Mouse (Mus musculus): ENCODE data around the gene Olfr601. TPM values are rescaled to one million over a fixed set of nuclear protein-coding genes. Genes with fewer than 3 reads are reported as not detected.
"Not testable (repeated sequence)": the region's sequence is repeated elsewhere in the genome, so short reads cannot be mapped to it uniquely, and the experiment has no call there.

Olfr601 gene
- not detected in 2 replicates for polyA plus RNA-seq (2016; fragmentation: Nextera tagmentation; extraction: Ambion mirVana)

DNA sequence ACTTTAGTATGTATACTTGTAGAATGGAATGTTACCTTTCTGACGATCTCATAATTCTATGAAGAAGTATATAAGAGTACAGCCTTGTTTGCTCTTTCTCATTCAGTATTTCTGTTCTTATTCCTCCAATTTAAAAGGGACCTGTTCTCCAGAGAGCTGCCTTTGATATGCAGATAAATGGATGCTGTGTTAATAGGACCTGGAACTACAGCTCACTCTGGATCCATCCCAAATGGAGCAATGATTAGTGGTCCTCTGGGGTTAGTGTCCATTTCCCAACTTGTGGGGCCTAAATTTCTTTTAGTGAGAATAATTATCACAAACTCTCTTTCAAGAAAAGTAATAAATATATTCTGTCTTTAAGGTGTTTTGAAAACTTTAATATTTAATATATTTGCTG, at the start of gene Olfr601:
Gene Olfr601, minus strand, starts transcription at position 101 of the 400 bp plus-strand sequence.
- H3K4me3 ChIP-seq = no peak within 1 kb of the TSS
- no peaks in the 10 kb centered on the region for H3K9me3 ChIP-seq (replicated peaks)
- no peak for ATAC-seq
- H3K36me3 ChIP-seq = no peaks in the 10 kb centered on the region
- H3K27ac ChIP-seq = no peak within 1 kb of the TSS
- no peak within 1 kb of the TSS for H3K9ac ChIP-seq
- WGBS (ENCODE audit: insufficient replicate concordance) = 63% methylated on average over 1 of the region's 1 CpGs
- H3K4me2 ChIP-seq = no peak within 1 kb of the TSS
- H3K27me3 ChIP-seq (replicated peaks) = no peaks in the 10 kb centered on the region
- no peaks in the 10 kb centered on the region for H3K4me1 ChIP-seq

DNA sequence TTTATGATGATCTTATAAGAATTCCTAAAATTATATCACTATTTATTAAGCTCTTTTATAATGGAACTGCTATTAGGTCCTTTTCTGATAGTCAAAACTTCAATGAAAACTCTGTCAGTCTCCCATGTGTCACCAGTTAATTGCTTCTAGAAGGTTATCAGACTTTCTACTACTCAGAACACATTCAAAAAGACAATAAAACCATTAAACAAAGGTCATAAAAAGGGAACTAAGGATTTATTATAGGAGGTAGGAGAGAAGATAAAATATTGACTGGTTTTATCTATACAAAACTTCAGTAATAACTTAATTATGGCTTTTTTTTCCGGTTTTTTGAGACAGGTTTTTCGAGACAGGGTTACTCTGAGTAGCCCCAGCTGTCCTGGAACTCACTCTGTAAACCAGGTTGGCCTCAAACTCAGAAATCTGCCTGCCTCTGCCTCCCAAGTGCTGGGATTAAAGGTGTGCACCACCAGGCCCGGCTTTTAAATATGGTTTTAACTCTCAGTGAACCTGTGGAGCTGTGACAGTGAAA, 44.1 kb upstream of the Olfr601 start:
- H3K4me2 ChIP-seq; H3K4me1 ChIP-seq; H3K9me3 ChIP-seq (replicated peaks); ATAC-seq; H3K27me3 ChIP-seq (replicated peaks); H3K27ac ChIP-seq; H3K4me3 ChIP-seq; H3K9ac ChIP-seq; H3K36me3 ChIP-seq: not testable (repeated sequence)
- 48% methylated on average over 3 of the region's 3 CpGs for whole genome bisulfite sequencing (ENCODE audit: insufficient replicate concordance)

DNA sequence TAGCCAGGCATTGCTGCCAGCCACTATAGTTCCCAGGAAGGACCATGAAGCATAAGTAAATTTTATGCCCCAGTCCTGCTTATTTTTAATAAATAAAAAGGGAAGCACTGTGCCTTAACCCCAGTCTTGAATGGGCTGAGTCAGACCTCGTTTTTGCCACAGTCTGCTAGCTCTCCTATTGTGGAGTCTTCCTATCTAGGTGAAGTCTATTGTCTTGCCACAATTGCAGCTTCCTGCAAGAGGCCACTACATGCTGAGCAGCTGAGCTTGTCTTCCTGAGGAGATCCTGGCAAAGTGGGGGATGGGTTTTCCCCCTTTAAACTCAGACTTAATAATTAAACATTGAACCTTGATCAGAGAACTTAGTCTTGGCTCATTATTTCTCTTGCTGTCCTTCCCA, 36.5 kb upstream of the Olfr601 start:
- 11% methylated on average over 1 of the region's 1 CpGs for WGBS (ENCODE audit: insufficient replicate concordance)
- no peaks in the 10 kb centered on the region for H3K9me3 ChIP-seq (replicated peaks)
- no peak overlapping the region for H3K4me2 ChIP-seq
- no peaks in the 10 kb centered on the region for H3K4me1 ChIP-seq
- no peak overlapping the region for H3K27ac ChIP-seq
- H3K4me3 ChIP-seq = no peak overlapping the region
- no peak for ATAC-seq
- no peaks in the 10 kb centered on the region for H3K36me3 ChIP-seq
- H3K9ac ChIP-seq = no peak overlapping the region
- H3K27me3 ChIP-seq (replicated peaks) = no peaks in the 10 kb centered on the region

DNA sequence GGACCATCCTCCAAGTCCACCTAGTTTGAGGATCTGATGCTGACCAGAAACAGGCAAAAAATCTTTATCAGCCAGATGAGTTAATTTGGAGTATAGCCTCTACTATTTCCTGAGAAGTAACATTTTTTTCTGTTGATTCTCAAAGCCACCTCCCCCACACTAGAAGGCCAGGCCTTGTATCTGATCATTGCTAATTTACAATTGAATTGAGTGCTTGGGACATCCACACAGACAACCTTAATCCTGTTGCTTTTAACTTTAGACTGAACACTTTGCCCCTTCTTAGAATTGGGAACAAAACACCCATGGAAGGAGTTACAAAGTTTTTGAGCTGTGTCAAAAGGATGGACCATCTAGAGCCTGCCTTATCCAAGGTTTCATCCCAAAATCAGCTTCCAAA, 35.3 kb upstream of the Olfr601 start:
- ATAC-seq = no peak

DNA sequence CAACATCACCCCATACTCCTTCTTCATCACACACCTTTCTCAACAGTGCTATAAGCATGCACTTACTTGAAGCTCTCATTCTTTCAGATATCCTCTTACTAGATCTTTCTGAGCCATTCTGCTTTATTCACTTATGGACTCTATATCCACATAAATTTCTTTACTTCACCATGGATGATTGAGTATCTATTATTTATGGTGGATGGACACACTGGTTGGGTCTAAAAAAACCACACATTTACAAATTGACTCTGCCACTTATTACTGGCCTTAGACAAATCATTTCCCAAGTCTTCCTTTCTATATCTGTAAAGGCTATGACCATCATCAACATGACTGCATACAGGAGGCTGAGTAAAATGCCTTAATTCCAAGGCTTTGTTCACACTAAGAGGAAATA, 23.6 kb upstream of the Olfr601 start, which contains the start of gene Olfr603:
Gene Olfr603, minus strand, starts transcription at position 101 of the 400 bp plus-strand sequence.
- ATAC-seq = no peak
- H3K9me3 ChIP-seq (replicated peaks) = no peaks in the 10 kb centered on the region
- H3K36me3 ChIP-seq = no peaks in the 10 kb centered on the region
- H3K4me3 ChIP-seq = no peak within 1 kb of the TSS
- no peaks in the 10 kb centered on the region for H3K27me3 ChIP-seq (replicated peaks)
- H3K9ac ChIP-seq = no peak within 1 kb of the TSS
- no peak within 1 kb of the TSS for H3K4me2 ChIP-seq
- no peak within 1 kb of the TSS for H3K27ac ChIP-seq
- H3K4me1 ChIP-seq = no peaks in the 10 kb centered on the region

More for the DNA sequence above, 35.3 kb upstream of the Olfr601 start:
- H3K27me3 ChIP-seq (replicated peaks) = no peaks in the 10 kb centered on the region
- no peaks in the 10 kb centered on the region for H3K4me1 ChIP-seq
- H3K9ac ChIP-seq = no peak overlapping the region
- H3K4me3 ChIP-seq = no peak overlapping the region
- no peaks in the 10 kb centered on the region for H3K9me3 ChIP-seq (replicated peaks)
- no peaks in the 10 kb centered on the region for H3K36me3 ChIP-seq
- no peak overlapping the region for H3K4me2 ChIP-seq
- no peak overlapping the region for H3K27ac ChIP-seq

DNA sequence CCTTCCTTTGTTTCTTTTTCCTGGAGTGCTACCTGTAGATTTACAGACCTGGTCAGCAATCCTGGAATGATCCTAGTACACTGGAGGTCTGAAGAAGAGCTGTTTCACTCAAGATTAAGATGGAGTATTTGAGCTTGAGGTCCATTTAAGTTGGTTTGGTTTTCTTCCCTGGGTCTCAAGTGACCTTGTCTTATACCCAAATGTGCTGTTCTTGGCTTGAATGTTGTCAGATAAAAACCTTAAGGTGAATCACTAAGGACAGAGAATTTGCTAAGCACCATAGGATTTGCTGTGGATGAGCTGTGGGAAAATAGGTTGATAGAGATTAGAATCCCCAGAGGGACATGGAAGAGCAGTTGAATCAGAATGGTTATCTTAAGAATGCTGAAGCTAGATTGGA, 12.9 kb downstream of the Olfr601 start, which contains the start of gene Olfr600:
Gene Olfr600, minus strand, starts transcription at position 101 of the 400 bp plus-strand sequence.
- Histone ChIP-seq H3K4me1 (no peaks in the 10 kb centered on the region), H3K4me2 (no peak within 1 kb of the TSS), H3K9me3 (replicated peaks) (no peaks in the 10 kb centered on the region), H3K27me3 (replicated peaks) (no peaks in the 10 kb centered on the region), H3K36me3 (no peaks in the 10 kb centered on the region), H3K4me3 (no peak within 1 kb of the TSS), H3K9ac (no peak within 1 kb of the TSS), H3K27ac (no peak within 1 kb of the TSS)
- no peak for ATAC-seq

DNA sequence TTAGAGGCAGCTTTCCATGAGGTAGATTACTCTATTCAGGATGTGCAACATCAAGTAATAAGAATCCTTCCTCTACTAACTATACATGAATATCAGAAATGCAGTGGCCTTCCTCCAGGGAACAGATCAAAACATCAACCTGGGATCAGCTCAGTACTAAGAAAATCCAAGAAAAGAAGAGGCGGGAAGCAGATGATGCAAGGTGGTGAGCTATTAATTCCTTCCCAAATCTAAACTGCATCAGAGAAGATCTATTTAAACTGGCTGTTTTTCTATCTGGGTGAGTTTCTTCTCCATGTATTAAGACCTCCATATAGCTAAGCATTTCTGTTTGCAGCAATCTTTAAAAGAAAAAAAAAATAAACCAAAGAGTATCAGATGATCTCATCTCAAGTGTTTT, 26.8 kb downstream of the Olfr601 start, which contains the start of gene Olfr599:
Gene Olfr599, plus strand, starts transcription at position 301 of the 400 bp plus-strand sequence.
- WGBS (ENCODE audit: insufficient replicate concordance) = 65% methylated on average over 1 of the region's 1 CpGs
- Histone ChIP-seq H3K9me3 (replicated peaks) (no peaks in the 10 kb centered on the region), H3K36me3 (no peaks in the 10 kb centered on the region), H3K9ac (no peak within 1 kb of the TSS), H3K4me1 (no peaks in the 10 kb centered on the region), H3K27me3 (replicated peaks) (no peaks in the 10 kb centered on the region), H3K4me2 (no peak within 1 kb of the TSS), H3K27ac (no peak within 1 kb of the TSS), H3K4me3 (no peak within 1 kb of the TSS)
- no peak for ATAC-seq

DNA sequence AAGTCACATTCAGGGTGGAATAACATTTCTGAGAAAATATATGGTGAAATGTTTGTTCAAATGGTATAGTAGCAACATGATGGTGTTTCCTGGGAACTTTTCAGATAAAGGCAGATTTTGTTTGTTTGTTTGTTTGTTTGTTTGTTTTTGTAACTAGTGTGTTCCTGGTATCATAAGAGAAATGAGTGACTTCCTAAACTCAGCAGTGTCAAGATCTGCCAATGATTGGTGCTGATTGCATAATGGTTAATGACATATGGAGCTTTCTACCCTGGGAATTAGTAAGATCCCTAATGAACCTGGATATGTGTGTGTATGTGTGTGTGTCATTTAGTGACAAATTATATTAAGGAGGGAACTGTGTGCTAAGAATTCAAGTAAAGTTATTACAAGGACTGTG, 39.2 kb downstream of the Olfr601 start, which contains the start of gene Olfr598:
Gene Olfr598, plus strand, starts transcription at position 301 of the 400 bp plus-strand sequence.
- no peaks in the 10 kb centered on the region for H3K4me1 ChIP-seq
- no peaks in the 10 kb centered on the region for H3K9me3 ChIP-seq (replicated peaks)
- no peaks in the 10 kb centered on the region for H3K27me3 ChIP-seq (replicated peaks)
- no peak within 1 kb of the TSS for H3K9ac ChIP-seq
- H3K27ac ChIP-seq = no peak within 1 kb of the TSS
- no peak for ATAC-seq
- H3K4me2 ChIP-seq = no peak within 1 kb of the TSS
- H3K36me3 ChIP-seq = no peaks in the 10 kb centered on the region
- H3K4me3 ChIP-seq = no peak within 1 kb of the TSS

DNA sequence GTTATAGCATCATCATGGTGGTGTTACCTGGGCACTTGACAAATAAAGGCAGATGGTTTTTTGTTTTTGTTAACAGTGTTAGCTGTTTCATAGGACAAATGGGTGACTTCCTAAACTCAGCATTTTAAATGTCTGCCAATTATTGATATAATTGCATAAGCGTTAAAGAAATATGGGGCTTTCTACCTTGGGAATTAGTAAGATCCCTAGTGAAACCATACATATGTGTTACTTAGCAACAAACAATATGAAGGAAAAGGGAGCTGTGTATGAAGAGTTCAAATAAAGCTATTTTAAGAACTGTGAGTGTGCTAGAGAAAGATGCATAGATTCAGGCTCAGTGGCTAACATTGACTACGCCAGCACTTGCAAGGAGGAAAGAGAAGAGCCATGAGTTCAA, 46.4 kb downstream of the Olfr601 start, which contains the start of gene Olfr597:
Gene Olfr597, plus strand, starts transcription at position 301 of the 400 bp plus-strand sequence.
- H3K27me3 ChIP-seq (replicated peaks) = not testable (repeated sequence)
- WGBS (ENCODE audit: insufficient replicate concordance) = 72% methylated on average over 2 of the region's 2 CpGs

More for the DNA sequence above, 46.4 kb downstream of the Olfr601 start, which contains the start of gene Olfr597:
- H3K4me2 ChIP-seq; H3K27ac ChIP-seq; H3K4me1 ChIP-seq; ATAC-seq; H3K9me3 ChIP-seq (replicated peaks); H3K9ac ChIP-seq; H3K36me3 ChIP-seq; H3K4me3 ChIP-seq: not testable (repeated sequence)

Other genes starting within 250 kb of the Olfr601 start
- gene Olfr586, start 237.0 kb downstream of the Olfr601 start, polyA plus RNA-seq (2016; fragmentation: Nextera tagmentation; extraction: Ambion mirVana) = not detected in 2 replicates
- not detected in 2 replicates for gene Olfr588-ps1, start 221.8 kb downstream of the Olfr601 start, polyA plus RNA-seq (2016; fragmentation: Nextera tagmentation; extraction: Ambion mirVana)
- gene Olfr589, start 206.3 kb downstream of the Olfr601 start, polyA plus RNA-seq (2016; fragmentation: Nextera tagmentation; extraction: Ambion mirVana) = not detected in 2 replicates
- not detected in 2 replicates for gene Olfr591, start 184.3 kb downstream of the Olfr601 start, polyA plus RNA-seq (2016; fragmentation: Nextera tagmentation; extraction: Ambion mirVana)
- gene Olfr592, start 177.9 kb downstream of the Olfr601 start, polyA plus RNA-seq (2016; fragmentation: Nextera tagmentation; extraction: Ambion mirVana) = not detected in 2 replicates
- gene Olfr593, start 150.8 kb downstream of the Olfr601 start, polyA plus RNA-seq (2016; fragmentation: Nextera tagmentation; extraction: Ambion mirVana) = not detected in 2 replicates
- not detected in 2 replicates for gene Olfr594, start 145.7 kb downstream of the Olfr601 start, polyA plus RNA-seq (2016; fragmentation: Nextera tagmentation; extraction: Ambion mirVana)
- gene Usp17ld, start 110.2 kb downstream of the Olfr601 start, polyA plus RNA-seq (2016; fragmentation: Nextera tagmentation; extraction: Ambion mirVana) = not detected in 2 replicates
- not detected in 2 replicates for gene Olfr596, start 57.0 kb downstream of the Olfr601 start, polyA plus RNA-seq (2016; fragmentation: Nextera tagmentation; extraction: Ambion mirVana)
- not detected in 2 replicates for gene Olfr597, start 46.3 kb downstream of the Olfr601 start, polyA plus RNA-seq (2016; fragmentation: Nextera tagmentation; extraction: Ambion mirVana)
- not detected in 2 replicates for gene Olfr598, start 39.1 kb downstream of the Olfr601 start, polyA plus RNA-seq (2016; fragmentation: Nextera tagmentation; extraction: Ambion mirVana)
- gene Olfr599, start 26.7 kb downstream of the Olfr601 start, polyA plus RNA-seq (2016; fragmentation: Nextera tagmentation; extraction: Ambion mirVana) = not detected in 2 replicates
- gene Olfr600, start 13.0 kb downstream of the Olfr601 start, polyA plus RNA-seq (2016; fragmentation: Nextera tagmentation; extraction: Ambion mirVana) = not detected in 2 replicates
- not detected in 2 replicates for gene Olfr603, start 23.5 kb upstream of the Olfr601 start, polyA plus RNA-seq (2016; fragmentation: Nextera tagmentation; extraction: Ambion mirVana)
- not detected in 2 replicates for gene Usp17lc, start 52.4 kb upstream of the Olfr601 start, polyA plus RNA-seq (2016; fragmentation: Nextera tagmentation; extraction: Ambion mirVana)
- not detected in 2 replicates for gene Olfr605, start 82.8 kb upstream of the Olfr601 start, polyA plus RNA-seq (2016; fragmentation: Nextera tagmentation; extraction: Ambion mirVana)
- not detected in 2 replicates for gene Olfr606, start 86.4 kb upstream of the Olfr601 start, polyA plus RNA-seq (2016; fragmentation: Nextera tagmentation; extraction: Ambion mirVana)
- not detected in 2 replicates for gene Olfr607, start 101.5 kb upstream of the Olfr601 start, polyA plus RNA-seq (2016; fragmentation: Nextera tagmentation; extraction: Ambion mirVana)
- gene Olfr608, start 107.2 kb upstream of the Olfr601 start, polyA plus RNA-seq (2016; fragmentation: Nextera tagmentation; extraction: Ambion mirVana) = not detected in 2 replicates
- not detected in 2 replicates for gene Olfr609, start 135.4 kb upstream of the Olfr601 start, polyA plus RNA-seq (2016; fragmentation: Nextera tagmentation; extraction: Ambion mirVana)
- not detected in 2 replicates for gene Olfr610, start 149.5 kb upstream of the Olfr601 start, polyA plus RNA-seq (2016; fragmentation: Nextera tagmentation; extraction: Ambion mirVana)
- not detected in 2 replicates for gene Olfr611, start 158.2 kb upstream of the Olfr601 start, polyA plus RNA-seq (2016; fragmentation: Nextera tagmentation; extraction: Ambion mirVana)
- not detected in 2 replicates for gene Olfr612, start 180.1 kb upstream of the Olfr601 start, polyA plus RNA-seq (2016; fragmentation: Nextera tagmentation; extraction: Ambion mirVana)
- gene Olfr613, start 185.4 kb upstream of the Olfr601 start, polyA plus RNA-seq (2016; fragmentation: Nextera tagmentation; extraction: Ambion mirVana) = not detected in 2 replicates
- not detected in 2 replicates for gene Olfr615, start 193.4 kb upstream of the Olfr601 start, polyA plus RNA-seq (2016; fragmentation: Nextera tagmentation; extraction: Ambion mirVana)
- gene Olfr616, start 206.5 kb upstream of the Olfr601 start, polyA plus RNA-seq (2016; fragmentation: Nextera tagmentation; extraction: Ambion mirVana) = not detected in 2 replicates
- gene Olfr617, start 210.4 kb upstream of the Olfr601 start, polyA plus RNA-seq (2016; fragmentation: Nextera tagmentation; extraction: Ambion mirVana) = not detected in 2 replicates
- gene Olfr618, start 227.4 kb upstream of the Olfr601 start, polyA plus RNA-seq (2016; fragmentation: Nextera tagmentation; extraction: Ambion mirVana) = not detected in 2 replicates
- not detected in 2 replicates for gene Olfr619, start 237.9 kb upstream of the Olfr601 start, polyA plus RNA-seq (2016; fragmentation: Nextera tagmentation; extraction: Ambion mirVana)
- gene Olfr620, start 249.9 kb upstream of the Olfr601 start, polyA plus RNA-seq (2016; fragmentation: Nextera tagmentation; extraction: Ambion mirVana) = not detected in 2 replicates

Data from liver, embryonic 12.5 days (tissue).